Mouse (Mus musculus): ENCODE results near the gene F12.

DNA sequence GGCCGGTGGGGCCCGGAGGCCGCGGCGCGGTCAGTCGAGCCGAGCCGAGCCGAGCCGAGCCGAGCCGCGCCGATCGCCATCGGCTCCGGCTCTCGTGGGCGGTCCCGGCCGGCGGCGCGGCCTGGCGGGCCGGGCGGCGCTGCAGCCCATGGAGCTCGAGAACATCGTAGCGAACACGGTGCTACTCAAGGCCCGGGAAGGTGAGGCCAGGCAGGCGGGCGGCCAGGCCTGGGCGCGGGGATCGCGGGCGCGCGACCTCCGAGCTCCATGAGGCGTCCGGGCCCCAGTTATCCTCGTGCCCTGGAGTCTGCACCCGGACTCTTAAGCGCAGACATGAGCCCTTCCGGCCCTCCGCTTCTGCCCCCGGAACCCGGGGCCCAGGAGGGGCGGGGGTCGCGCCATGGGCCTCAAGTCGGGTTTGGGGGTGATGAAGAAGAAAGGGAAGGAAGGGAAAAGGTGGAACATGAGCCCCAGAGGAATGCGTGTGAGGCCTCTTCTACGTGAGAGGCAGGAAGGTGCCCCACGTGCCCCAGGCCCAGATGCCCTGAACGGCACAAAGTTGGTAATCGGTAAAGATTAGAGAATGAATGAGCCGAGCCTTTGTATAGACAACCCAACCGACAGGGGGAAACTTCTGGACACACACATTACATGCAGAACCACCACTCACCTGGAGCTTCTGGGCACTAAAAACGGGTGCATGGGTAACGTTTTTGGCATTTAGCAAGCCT lies 18.9 kb upstream of the F12 start:
- peak; percentile 60; the same call in 1 of the 2 replicates for TF ChIP-seq UBTF (IDR thresholded peaks at IDR 0.05; ENCODE audit: borderline replicate concordance, insufficient read depth, low read depth, low read length)
- no peak for TF ChIP-seq CHD1 (IDR thresholded peaks at IDR 0.05; ENCODE audit: low read depth, low read length)
- 0 out of 2 replicates have a peak, but pooled peaks have one; percentile 13 for TF ChIP-seq NELFE (IDR thresholded peaks at IDR 0.05; ENCODE audit: low read depth, low read length)
- peak; percentile 76 for TF ChIP-seq MAX (IDR thresholded peaks at IDR 0.05; ENCODE audit: low read length)

Data from MEL (cell line).